Mouse (Mus musculus) macrophage (primary cell): ENCODE results near the gene Pigq. TPM values are rescaled to one million over a fixed set of nuclear protein-coding genes. Genes with fewer than 3 reads are reported as not detected.

Source experiments
- H3K27ac ChIP-seq: fragments of 350-480 bp; formaldehyde crosslinking; 2 replicates; pipeline ENCODE4 v1.9.0; 2021
- H3K36me3 ChIP-seq: fragments of 350-480 bp; formaldehyde crosslinking; 2 replicates; pipeline ENCODE4 v1.9.0; 2021; ENCODE audit errors: inconsistent target
- H3K4me3 ChIP-seq: fragments of 350-480 bp; formaldehyde crosslinking; 2 replicates; pipeline ENCODE4 v1.9.0; 2021; ENCODE audit errors: inconsistent target
- H3K79me2 ChIP-seq: fragments of 350-480 bp; formaldehyde crosslinking; 2 replicates; pipeline ENCODE4 v1.9.0; 2021; ENCODE audit errors: inconsistent target
- WGBS: methylation state at CpG from one replicate; pipeline ENCODE4 v1.1.7; 2026; ENCODE audit warnings: inconsistent platforms; ENCODE audit not compliant: missing documents; 5-methylcytosine and 5-hydroxymethylcytosine counted together
- polyA plus RNA-seq: library from polyadenylated mRNA; stranded (reverse); fragments of 250-400 nt; gene quantifications from 3 replicates; pipeline ENCODE4 v1.2.4, GENCODE M21; 2018; ENCODE audit warnings: inconsistent platforms

Gene Pigq
- polyA plus RNA-seq, 1 experiment from 2014 or later = 43.2 TPM

- Histone ChIP-seq H3K79me2 (no peaks in the 10 kb centered on the region), H3K36me3 (no peaks in the 10 kb centered on the region), H3K27ac (no peak overlapping the region), H3K4me3 (no peak overlapping the region)
- WGBS = 2% methylated on average over 32 of the region's 33 CpGs
Observed at GRCm38 (mm10) chr17:25951225-25951802, 6.6 kb upstream of the Pigq start.

GRCm38 (mm10) chr17:25950706-25951105 lies 6.0 kb upstream of the Pigq start:
- Histone ChIP-seq H3K79me2 (no peaks in the 10 kb centered on the region), H3K27ac (no peak overlapping the region), H3K4me3 (no peak overlapping the region), H3K36me3 (no peaks in the 10 kb centered on the region)
- WGBS = 0% methylated on average over 3 of the region's 3 CpGs

- H3K27ac ChIP-seq = no peak overlapping the region
- no peaks in the 10 kb centered on the region for H3K36me3 ChIP-seq
- no peak overlapping the region for H3K4me3 ChIP-seq
- H3K79me2 ChIP-seq = no peaks in the 10 kb centered on the region
- WGBS = 90% methylated on average over 5 of the region's 5 CpGs
Observed at GRCm38 (mm10) chr17:25949981-25950380, 5.2 kb upstream of the Pigq start.

DNA sequence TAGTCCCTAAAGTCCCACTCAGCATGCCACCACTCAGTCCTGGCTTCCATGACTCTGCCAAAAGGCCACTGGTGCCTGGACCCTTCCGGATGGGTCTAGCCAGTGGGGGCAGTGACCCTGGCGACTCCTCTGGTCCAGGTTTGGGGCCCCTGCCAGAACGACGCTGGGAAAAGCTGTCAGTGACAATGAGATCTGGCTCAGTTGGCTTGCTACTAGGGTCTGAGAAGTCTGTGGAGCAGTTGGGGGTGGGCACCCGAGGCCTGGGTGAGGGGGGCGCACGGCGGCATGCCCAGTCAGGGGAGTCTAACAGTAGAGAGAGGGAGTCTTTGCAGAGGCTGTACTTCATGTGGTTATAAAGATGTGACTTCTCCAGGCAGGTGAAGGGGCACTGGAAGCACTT lies 3.3 kb upstream of the Pigq start:
- 86% methylated on average over 8 of the region's 8 CpGs for WGBS
- H3K27ac ChIP-seq = no peak overlapping the region
- H3K36me3 ChIP-seq = no peaks in the 10 kb centered on the region
- no peak overlapping the region for H3K4me3 ChIP-seq
- no peaks in the 10 kb centered on the region for H3K79me2 ChIP-seq

- 97% methylated on average over 4 of the region's 4 CpGs for WGBS
- Histone ChIP-seq H3K27ac (no peak overlapping the region), H3K36me3 (no peaks in the 10 kb centered on the region), H3K79me2 (no peaks in the 10 kb centered on the region), H3K4me3 (no peak overlapping the region)
Observed at GRCm38 (mm10) chr17:25947576-25947975, 2.8 kb upstream of the Pigq start.

DNA sequence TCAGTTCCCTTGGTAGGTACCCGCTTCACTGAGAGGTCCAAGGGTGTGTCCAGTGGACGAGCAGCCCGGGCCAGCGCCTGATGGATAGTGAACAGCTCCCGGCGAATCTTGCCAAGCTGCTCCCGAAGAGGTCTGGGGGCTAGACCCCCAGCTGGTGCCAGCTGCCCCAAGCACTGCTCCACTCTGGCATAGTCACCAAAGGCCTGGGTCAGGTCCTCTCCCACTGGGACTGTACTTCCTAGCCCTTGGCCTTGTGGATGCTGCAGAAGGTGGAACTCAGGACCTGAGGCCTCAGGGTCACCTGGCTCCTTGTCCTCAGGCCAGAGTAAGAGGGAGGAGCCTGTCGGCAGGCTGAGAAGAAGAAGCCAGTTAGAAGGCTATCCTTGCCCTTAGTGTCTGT lies 2.2 kb upstream of the Pigq start:
- H3K27ac ChIP-seq = no peak overlapping the region

GRCm38 (mm10) chr17:25946349-25946748 lies 1.6 kb upstream of the Pigq start:
- 84% methylated on average over 7 of the region's 7 CpGs for WGBS
- Histone ChIP-seq H3K4me3 (no peak overlapping the region), H3K27ac (no peak overlapping the region), H3K36me3 (no peaks in the 10 kb centered on the region), H3K79me2 (peaks cover 1% of the 10 kb centered on the region; the same call in 1 of the 2 replicates)

More for the DNA sequence above, 2.2 kb upstream of the Pigq start:
- Histone ChIP-seq H3K79me2 (no peaks in the 10 kb centered on the region; the same call in 1 of the 2 replicates), H3K4me3 (no peak overlapping the region), H3K36me3 (no peaks in the 10 kb centered on the region)
- WGBS = 90% methylated on average over 8 of the region's 8 CpGs

- Histone ChIP-seq H3K27ac (no peak overlapping the region), H3K79me2 (peaks cover 9% of the 10 kb centered on the region), H3K36me3 (no peaks in the 10 kb centered on the region), H3K4me3 (no peak overlapping the region)
- 76% methylated on average over 9 of the region's 9 CpGs for WGBS
Observed at GRCm38 (mm10) chr17:25945517-25946155, 900 bp upstream of the Pigq start.

- 85% methylated on average over 9 of the region's 9 CpGs for WGBS
Observed at GRCm38 (mm10) chr17:25943769-25944168, 967 bp downstream of the Pigq start.

GRCm38 (mm10) chr17:25943221-25943620 lies 1.5 kb downstream of the Pigq start:
- Histone ChIP-seq H3K79me2 (peaks cover 33% of the 10 kb centered on the region), H3K36me3 (no peaks in the 10 kb centered on the region), H3K27ac (no peak overlapping the region), H3K4me3 (no peak overlapping the region)
- 69% methylated on average over 3 of the region's 3 CpGs for WGBS

More at GRCm38 (mm10) chr17:25943769-25944168, 967 bp downstream of the Pigq start:
- H3K27ac ChIP-seq = no peak overlapping the region
- peaks cover 27% of the 10 kb centered on the region for H3K79me2 ChIP-seq
- no peaks in the 10 kb centered on the region for H3K36me3 ChIP-seq
- H3K4me3 ChIP-seq = no peak overlapping the region

DNA sequence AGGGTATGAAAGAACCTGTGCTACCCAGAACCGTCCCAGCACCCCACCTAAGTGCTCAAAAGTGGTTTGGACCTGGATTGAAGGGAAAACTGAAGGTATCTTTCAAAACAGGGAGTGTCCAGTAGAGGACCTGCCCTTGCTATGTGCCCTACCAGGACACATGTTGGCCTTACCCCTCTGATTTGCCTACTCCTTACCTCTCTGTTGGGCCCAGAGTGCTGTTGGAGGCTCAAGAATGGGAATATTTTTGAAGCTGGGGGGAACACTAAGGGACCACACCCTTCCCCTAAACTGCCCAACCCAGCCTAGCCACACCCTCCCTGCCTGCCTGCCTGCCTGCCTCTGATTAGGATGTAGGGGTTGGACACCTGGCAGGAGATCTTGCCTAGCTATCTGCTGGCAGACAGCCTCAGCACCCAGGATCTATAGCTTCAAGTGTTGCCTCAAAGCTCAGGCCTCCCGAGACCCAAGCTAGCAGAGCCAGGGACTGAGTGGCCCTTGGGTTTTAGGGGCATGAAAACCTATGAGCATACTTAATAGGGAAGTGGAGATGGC lies 2.1 kb downstream of the Pigq start:
- 94% methylated on average over 2 of the region's 2 CpGs for WGBS
- peaks cover 34% of the 10 kb centered on the region for H3K79me2 ChIP-seq
- H3K4me3 ChIP-seq = no peak overlapping the region
- H3K36me3 ChIP-seq = 0 out of 2 replicates have a peak, but pooled peaks cover 1% of the 10 kb centered on the region
- peak overlapping the region; percentile 52; the same call in 1 of the 2 replicates for H3K27ac ChIP-seq

DNA sequence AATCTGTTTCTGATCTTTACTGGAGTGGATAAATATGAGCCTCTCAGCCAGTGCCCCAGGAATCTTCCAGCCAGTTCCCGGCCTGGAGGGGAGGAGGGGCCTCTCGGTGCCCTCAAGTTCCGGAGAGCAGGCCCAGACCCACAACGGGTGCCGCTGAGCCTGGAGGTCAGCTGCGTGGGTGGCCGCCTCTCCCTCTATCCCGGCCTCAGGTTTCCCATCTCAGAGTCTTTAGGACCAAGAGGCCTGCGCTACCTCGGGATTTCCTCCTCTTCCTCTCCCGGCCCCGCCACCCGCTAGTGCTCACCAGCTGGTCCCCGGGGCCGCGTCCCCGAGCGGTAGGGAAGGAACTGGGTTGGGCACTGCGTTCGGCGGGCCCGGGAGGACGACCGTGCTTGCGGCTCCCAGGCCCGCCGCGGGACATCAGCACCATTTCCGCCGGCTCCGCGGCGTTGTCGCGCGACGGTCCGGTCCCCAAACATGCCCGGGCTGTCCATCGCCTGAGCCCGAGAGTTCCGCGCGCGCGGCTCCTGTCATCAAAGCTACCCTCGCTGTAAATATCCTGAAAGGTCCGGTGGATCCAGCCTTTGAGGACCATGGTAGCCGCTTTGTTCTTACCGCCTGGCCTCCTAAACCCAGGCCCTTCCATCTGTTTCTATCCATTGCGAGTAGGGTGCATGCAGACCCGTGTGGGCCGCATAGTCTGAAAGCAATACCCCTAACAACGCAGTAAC lies 3.1 kb downstream of the Pigq start:
- Histone ChIP-seq H3K79me2 (peaks cover 34% of the 10 kb centered on the region), H3K36me3 (peaks cover 11% of the 10 kb centered on the region; the same call in 1 of the 2 replicates), H3K4me3 (peak overlapping the region; percentile 60), H3K27ac (peak overlapping the region; percentile 52)
- WGBS = 4% methylated on average over 45 of the region's 54 CpGs

DNA sequence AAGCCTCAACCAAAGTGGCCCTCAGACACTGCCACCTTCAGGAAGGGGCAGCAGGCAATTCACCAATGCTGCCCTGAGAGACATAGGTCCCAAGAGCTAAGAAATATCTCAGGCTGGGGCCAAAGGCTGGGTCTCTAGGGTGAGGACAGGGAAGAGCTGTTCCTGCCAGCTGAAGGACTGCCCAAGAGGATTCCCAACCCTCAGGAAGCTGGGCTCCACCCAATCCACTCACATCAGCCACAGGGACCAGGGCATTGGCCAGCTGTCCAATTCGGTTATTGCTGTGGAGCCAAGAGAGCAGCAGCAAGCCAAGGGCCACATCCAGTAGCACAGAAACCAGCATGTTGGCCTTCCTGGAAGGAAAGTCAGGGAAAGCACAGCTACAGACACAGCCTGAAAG lies 10.2 kb downstream of the Pigq start:
- 75% methylated on average over 1 of the region's 1 CpGs for WGBS
- Histone ChIP-seq H3K4me3 (no peak overlapping the region), H3K27ac (no peak overlapping the region)

DNA sequence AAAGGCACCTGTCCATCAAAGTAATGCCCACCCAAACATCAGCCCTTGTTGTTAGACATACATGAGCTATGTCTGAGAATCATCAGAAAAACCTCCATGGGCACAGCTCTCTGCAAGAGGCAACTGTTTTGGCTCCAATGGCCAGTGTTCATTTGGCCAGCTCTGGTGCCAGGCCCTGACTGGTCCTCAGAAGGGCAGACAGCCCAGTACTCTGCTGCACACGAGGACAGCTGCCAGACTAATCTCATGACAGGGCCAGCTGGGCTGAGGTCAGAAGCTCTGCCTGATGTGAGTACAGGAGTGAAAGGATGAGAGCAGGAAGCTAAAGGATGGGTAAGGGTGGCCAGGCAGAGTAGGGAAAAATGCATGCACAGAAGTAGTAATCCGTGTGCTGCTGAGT lies 19.4 kb downstream of the Pigq start:
- no peak overlapping the region for H3K27ac ChIP-seq
- no peak overlapping the region for H3K4me3 ChIP-seq
- H3K79me2 ChIP-seq = no peaks in the 10 kb centered on the region
- 86% methylated on average over 2 of the region's 2 CpGs for WGBS
- peaks cover 25% of the 10 kb centered on the region for H3K36me3 ChIP-seq

More for the DNA sequence above, 10.2 kb downstream of the Pigq start:
- Histone ChIP-seq H3K36me3 (peaks cover 77% of the 10 kb centered on the region), H3K79me2 (peaks cover 14% of the 10 kb centered on the region; the same call in 1 of the 2 replicates)

DNA sequence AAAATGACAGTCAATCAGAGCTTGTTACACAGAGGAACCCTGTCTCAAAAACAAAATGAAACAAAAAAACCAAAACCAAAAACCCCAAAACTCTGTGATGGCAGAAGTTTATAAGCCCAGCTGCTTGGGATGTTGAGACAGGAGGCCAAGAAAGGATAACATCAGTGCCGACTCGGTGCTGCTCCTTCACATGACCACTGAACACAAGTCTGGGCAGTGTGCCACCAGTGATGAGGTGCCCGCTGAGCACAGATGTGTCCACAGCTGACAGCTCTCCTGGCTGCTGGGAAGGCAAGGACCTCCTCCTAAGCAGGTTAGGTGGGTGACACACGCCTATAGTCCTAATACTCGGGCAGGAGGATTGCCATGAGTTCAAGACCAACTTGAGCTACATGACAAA lies 22.6 kb downstream of the Pigq start:
- Histone ChIP-seq H3K27ac (no peak overlapping the region), H3K36me3 (peaks cover 11% of the 10 kb centered on the region)
- WGBS = 68% methylated on average over 5 of the region's 5 CpGs

More for the DNA sequence above, 22.6 kb downstream of the Pigq start:
- Histone ChIP-seq H3K4me3 (no peak overlapping the region), H3K79me2 (peaks cover 22% of the 10 kb centered on the region)
